Mouse (Mus musculus) testis, adult 2 months (tissue): Measurements from ENCODE around the gene Zfp422. TPM values are rescaled to one million over a fixed set of nuclear protein-coding genes. Genes with fewer than 3 reads are reported as not detected.

Experiments
- H3K27ac ChIP-seq: fragments of 200-500 bp; 2 replicates; pipeline ENCODE4 v1.5.1; 2012; ENCODE audit warnings: low read depth, low read length; ENCODE audit not compliant: control insufficient read depth, insufficient read depth
- H3K27me3 ChIP-seq: fragments of 200-500 bp; 2 replicates; pipeline ENCODE4 v1.6.1; 2012; ENCODE audit warnings: mild to moderate bottlenecking, low read length, moderate library complexity; ENCODE audit not compliant: control insufficient read depth, insufficient read depth
- H3K36me3 ChIP-seq: fragments of 200-500 bp; 2 replicates; pipeline ENCODE4 v1.6.1; 2012; ENCODE audit warnings: mild to moderate bottlenecking, low read length; ENCODE audit not compliant: control insufficient read depth, insufficient read depth
- H3K4me1 ChIP-seq: fragments of 200-500 bp; 2 replicates; pipeline ENCODE4 v1.6.1; 2012; ENCODE audit warnings: low read length; ENCODE audit not compliant: control insufficient read depth, insufficient read depth
- H3K4me3 ChIP-seq: fragments of 200-500 bp; 2 replicates; pipeline ENCODE4 v1.5.1; 2012; ENCODE audit warnings: low read depth, mild to moderate bottlenecking, low read length, moderate library complexity, mixed read lengths; ENCODE audit not compliant: control insufficient read depth
- CTCF ChIP-seq: fragments of 200-500 bp; IDR thresholded peaks from 2 replicates; pipeline ENCODE4 v1.5.1; 2012; ENCODE audit warnings: low read depth, mild to moderate bottlenecking, inconsistent platforms, low read length, moderate library complexity; ENCODE audit not compliant: control insufficient read depth, insufficient read depth, insufficient replicate concordance
- POLR2A ChIP-seq: fragments of 200-500 bp; IDR thresholded peaks from 2 replicates; pipeline ENCODE4 v1.6.1; 2012; ENCODE audit warnings: low read depth, mild to moderate bottlenecking, inconsistent platforms, low read length, moderate library complexity; ENCODE audit not compliant: control insufficient read depth
- polyA plus RNA-seq: library from polyadenylated mRNA; depleted of rRNA; stranded (reverse); fragments of >200 nt; gene quantifications from 2 replicates; pipeline ENCODE4 v1.2.3, GENCODE M21; 2012

Zfp422 gene
- polyA plus RNA-seq, 1 experiment, result 6.0 TPM

DNA sequence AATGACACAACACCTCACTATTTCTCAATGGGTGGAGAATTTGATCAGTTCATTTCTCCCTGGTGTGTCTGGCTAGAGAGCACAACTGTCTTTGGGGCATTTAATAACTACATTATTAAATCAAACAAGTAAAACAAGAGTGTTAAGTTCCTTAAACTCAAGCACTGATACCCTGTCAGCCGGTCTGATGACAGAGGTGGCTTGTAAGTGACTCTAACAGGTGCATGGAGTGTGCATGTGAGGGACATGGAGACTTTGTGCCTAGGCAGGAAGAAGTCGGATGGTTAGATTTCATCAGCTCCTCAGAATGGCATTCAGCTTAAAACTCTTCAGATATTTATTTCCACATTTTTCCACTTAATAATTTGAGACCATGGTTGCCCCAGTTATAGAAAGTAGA lies 34.6 kb upstream of the Zfp422 start:
- Histone ChIP-seq H3K4me1 (no peaks in the 10 kb centered on the region), H3K27ac (no peak overlapping the region)
- TF ChIP-seq CTCF (no peak), POLR2A (no peak)

DNA sequence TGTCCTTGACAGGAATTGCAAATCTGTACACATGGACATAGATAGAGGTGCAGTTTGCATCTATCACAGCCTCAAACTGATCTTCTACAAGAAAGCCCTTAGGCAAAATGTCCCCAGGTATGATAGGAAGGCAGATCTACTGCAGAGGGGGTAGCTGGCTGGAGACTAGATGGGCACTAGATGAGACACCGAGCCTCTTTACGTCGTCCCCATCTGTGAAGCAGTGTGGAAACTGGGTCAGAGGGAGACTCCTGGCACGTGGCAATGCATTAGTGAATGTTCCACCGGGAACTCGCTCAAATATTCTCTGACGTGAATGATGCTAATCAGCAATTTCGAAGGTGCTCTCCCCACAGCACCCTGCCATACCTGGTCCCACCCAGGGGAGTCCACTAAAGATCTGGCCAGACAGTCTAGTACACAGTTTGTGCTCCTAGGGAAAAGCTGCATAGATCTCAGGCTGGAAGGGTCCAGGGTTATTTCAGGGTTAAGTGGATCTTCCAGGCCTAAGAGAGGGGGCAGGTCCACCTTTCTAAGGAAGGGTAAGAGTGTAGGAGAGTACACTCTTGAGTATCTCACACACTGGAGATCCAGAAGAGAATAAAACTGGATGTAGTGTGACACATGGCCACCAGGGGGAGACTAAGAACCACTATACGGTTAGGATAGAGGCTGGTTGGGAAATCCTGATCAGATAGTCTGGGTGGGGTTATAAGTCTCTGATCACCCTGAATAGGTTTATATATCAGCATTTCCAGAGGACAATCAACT lies 25.1 kb upstream of the Zfp422 start:
- no peak overlapping the region for H3K4me3 ChIP-seq
- no peaks in the 10 kb centered on the region for H3K36me3 ChIP-seq
- no peaks in the 10 kb centered on the region for H3K27me3 ChIP-seq

More for the DNA sequence above, 34.6 kb upstream of the Zfp422 start:
- no peaks in the 10 kb centered on the region for H3K27me3 ChIP-seq
- H3K4me3 ChIP-seq, result no peak overlapping the region
- H3K36me3 ChIP-seq, result no peaks in the 10 kb centered on the region

DNA sequence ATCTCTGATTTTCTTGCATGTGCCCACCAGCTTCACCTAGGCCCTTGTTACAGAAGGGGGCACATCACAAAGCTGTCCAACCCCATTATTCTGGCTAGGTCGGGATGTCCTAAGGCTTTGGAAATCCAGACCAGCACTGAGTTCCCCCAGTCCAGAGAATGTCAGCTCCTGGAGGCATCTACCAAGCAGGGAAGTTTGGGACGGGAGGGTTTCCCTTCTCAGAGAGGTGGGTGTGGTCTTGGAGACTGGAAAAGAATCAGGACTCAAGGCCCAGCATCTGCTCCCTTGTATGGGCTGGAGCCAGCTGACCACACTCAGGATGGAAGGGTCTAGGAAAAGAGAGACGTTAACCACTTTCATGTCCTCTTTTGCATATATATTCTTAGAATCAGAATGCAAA lies 24.4 kb upstream of the Zfp422 start:
- no peak overlapping the region for H3K4me3 ChIP-seq
- no peaks in the 10 kb centered on the region for H3K36me3 ChIP-seq

More for the DNA sequence above, 25.1 kb upstream of the Zfp422 start:
- H3K4me1 ChIP-seq, result no peaks in the 10 kb centered on the region; the same call in 1 of the 2 replicates
- TF ChIP-seq POLR2A, result no peak
- TF ChIP-seq CTCF, result no peak
- H3K27ac ChIP-seq, result no peak overlapping the region

GRCm38 (mm10) chr6:116651437-116652118 lies 22.8 kb upstream of the Zfp422 start:
- Histone ChIP-seq H3K4me3 (no peak overlapping the region), H3K27ac (no peak overlapping the region), H3K36me3 (no peaks in the 10 kb centered on the region)

More for the DNA sequence above, 24.4 kb upstream of the Zfp422 start:
- Histone ChIP-seq H3K27ac (no peak overlapping the region), H3K4me1 (no peaks in the 10 kb centered on the region; the same call in 1 of the 2 replicates), H3K27me3 (no peaks in the 10 kb centered on the region)
- no peak for TF ChIP-seq POLR2A
- no peak for TF ChIP-seq CTCF

DNA sequence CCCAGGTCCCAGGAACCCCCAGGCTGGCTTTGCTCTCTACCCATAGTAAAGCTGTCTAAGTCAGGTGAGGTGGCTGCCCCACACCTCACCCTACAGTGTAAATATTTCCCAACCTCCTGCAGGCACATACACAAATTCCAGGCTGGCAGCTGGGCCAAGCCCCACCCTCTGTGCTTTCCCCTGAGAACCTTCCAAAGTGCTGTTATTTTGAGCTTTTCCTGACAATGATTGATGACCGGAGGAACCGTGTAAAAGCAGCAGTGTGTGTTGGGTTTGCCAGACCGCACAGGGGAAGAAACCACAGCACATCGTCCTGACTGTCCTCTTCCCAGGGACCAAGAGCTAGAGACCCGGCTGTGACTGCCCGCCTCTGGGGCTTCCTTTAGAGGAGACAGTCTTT lies 21.6 kb upstream of the Zfp422 start, which contains the start of gene Depp1:
TSS of gene Depp1 (plus strand) at position 204 of the 400 bp plus-strand sequence.
- H3K27ac ChIP-seq, result no peak within 1 kb of the TSS

More at GRCm38 (mm10) chr6:116651437-116652118, 22.8 kb upstream of the Zfp422 start:
- Histone ChIP-seq H3K4me1 (no peaks in the 10 kb centered on the region; the same call in 1 of the 2 replicates), H3K27me3 (no peaks in the 10 kb centered on the region)
- TF ChIP-seq POLR2A (no peak), CTCF (no peak; the same call in 1 of the 2 replicates)

GRCm38 (mm10) chr6:116649811-116650210 lies 21.0 kb upstream of the Zfp422 start:
- H3K4me3 ChIP-seq, result no peak overlapping the region
- no peak overlapping the region for H3K27ac ChIP-seq
- H3K4me1 ChIP-seq, result no peaks in the 10 kb centered on the region; the same call in 1 of the 2 replicates
- H3K27me3 ChIP-seq, result no peaks in the 10 kb centered on the region
- no peaks in the 10 kb centered on the region for H3K36me3 ChIP-seq
- no peak for TF ChIP-seq CTCF
- no peak for TF ChIP-seq POLR2A

More for the DNA sequence above, 21.6 kb upstream of the Zfp422 start, which contains the start of gene Depp1:
- Histone ChIP-seq H3K4me3 (no peak within 1 kb of the TSS), H3K36me3 (no peaks in the 10 kb centered on the region), H3K27me3 (no peaks in the 10 kb centered on the region), H3K4me1 (no peaks in the 10 kb centered on the region; the same call in 1 of the 2 replicates)
- no peak for TF ChIP-seq POLR2A
- no peak for TF ChIP-seq CTCF

GRCm38 (mm10) chr6:116647763-116648162 lies 19.0 kb upstream of the Zfp422 start:
- Histone ChIP-seq H3K36me3 (no peaks in the 10 kb centered on the region), H3K27ac (no peak overlapping the region)
- TF ChIP-seq POLR2A, result no peak

More at GRCm38 (mm10) chr6:116647763-116648162, 19.0 kb upstream of the Zfp422 start:
- Histone ChIP-seq H3K27me3 (no peaks in the 10 kb centered on the region), H3K4me3 (no peak overlapping the region), H3K4me1 (no peaks in the 10 kb centered on the region; the same call in 1 of the 2 replicates)
